Mouse (Mus musculus): ENCODE results near the gene Cdk18. TPM values are rescaled to one million over a fixed set of nuclear protein-coding genes. Genes with fewer than 3 reads are reported as not detected.

The Cdk18 gene
- polyA plus RNA-seq, 1 experiment: 24.6 TPM

DNA sequence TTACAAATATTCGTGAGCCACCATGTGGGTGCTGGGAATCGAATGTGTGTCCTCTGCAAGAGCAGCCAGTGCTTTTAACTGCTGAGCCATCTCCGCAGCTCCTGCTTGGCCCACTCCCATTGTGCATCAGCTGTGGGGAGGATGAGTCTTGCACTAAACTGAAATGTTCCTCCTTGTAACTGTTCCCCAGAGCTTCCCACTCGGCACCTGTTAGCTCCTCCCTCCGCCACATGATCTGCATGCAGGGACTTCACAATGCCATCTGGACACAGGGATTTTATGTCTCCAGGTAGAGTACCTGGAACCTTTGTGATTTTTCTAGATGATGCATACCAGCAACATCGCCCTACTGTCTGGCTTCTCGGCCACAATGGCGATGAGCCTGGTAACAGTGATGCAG lies 70.0 kb downstream of the Cdk18 start:
- Histone ChIP-seq H3K27me3 (ENCODE audit: control insufficient read depth, insufficient read depth, low read length, poor library complexity, severe bottlenecking) (no peaks in the 10 kb centered on the region), H3K9me3 (replicated peaks; ENCODE audit: control insufficient read depth, insufficient read depth, low read length, poor library complexity, severe bottlenecking) (no peaks in the 10 kb centered on the region)

DNA sequence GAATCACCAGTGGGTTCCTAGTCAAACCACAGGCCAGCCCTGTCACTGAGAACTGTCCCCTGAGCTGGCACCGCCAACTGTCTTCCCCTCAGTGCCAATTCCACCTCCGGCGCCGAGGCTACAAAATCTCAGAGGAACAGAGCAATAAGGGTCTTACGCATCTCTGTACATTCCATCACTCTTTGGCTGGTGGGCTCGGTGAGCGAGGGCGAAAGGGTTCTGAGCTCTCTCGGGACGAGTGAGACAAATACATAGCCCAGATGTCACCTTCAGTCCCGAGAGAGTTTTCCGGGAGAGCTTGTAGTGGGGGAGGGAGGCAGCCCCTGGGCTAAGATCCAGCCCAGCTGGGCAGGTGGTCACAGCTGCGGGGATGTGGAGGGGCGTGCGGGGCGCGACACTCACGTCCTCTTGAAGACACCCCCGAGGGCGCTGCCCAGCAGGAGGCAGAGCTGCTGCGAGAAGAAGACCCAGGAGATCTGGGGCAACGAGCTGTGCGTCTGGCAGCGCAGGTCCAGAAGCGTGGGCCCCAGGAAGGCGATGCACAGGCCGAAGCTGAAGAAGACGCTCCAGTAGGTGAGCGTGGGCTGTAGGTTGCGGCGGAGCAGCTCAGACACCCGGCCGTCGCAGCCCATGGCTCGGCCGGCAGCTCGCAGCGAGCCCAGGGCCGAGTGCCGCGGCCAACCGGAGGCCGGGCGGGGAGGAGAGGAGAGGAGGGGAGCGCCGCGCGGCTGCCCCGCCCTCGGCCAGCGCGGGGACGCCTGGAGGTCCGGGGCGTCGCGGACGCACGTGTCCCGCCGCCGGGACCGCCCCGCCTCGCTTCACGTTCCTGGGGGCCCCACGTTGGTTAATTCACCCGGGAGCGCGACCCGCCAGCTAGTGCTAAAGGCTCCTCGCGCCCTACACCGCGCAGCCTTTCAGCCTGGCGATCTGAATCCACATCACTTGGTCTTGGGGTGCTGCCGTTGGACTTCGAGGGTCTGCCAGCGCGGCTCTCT lies 71.9 kb downstream of the Cdk18 start, which contains the start of gene Mfsd4a:
Mfsd4a (minus strand) TSS at position 802 of the 995 bp plus-strand sequence.
- H3K27ac ChIP-seq (ENCODE audit: insufficient read depth, low read length): no peak within 1 kb of the TSS

More for the DNA sequence above, 70.0 kb downstream of the Cdk18 start:
- H3K27ac ChIP-seq (ENCODE audit: insufficient read depth, low read length): no peak overlapping the region
- H3K4me3 ChIP-seq (ENCODE audit: low read depth, low read length): no peak overlapping the region
- TF ChIP-seq CTCF (IDR thresholded peaks at IDR 0.05; ENCODE audit: low read depth, low read length): no peak
- TF ChIP-seq POLR2A (IDR thresholded peaks at IDR 0.05; ENCODE audit: insufficient read depth, low read length): no peak
- TF ChIP-seq EP300 (IDR thresholded peaks at IDR 0.05; ENCODE audit: insufficient read depth, low read depth, low read length): no peak
- H3K9ac ChIP-seq (ENCODE audit: low read depth, poor library complexity, severe bottlenecking): no peak overlapping the region
- H3K36me3 ChIP-seq (ENCODE audit: control insufficient read depth, insufficient read depth, low read length, poor library complexity, severe bottlenecking): no peaks in the 10 kb centered on the region
- H3K4me1 ChIP-seq (ENCODE audit: control insufficient read depth, insufficient read depth, low read length): no peaks in the 10 kb centered on the region

DNA sequence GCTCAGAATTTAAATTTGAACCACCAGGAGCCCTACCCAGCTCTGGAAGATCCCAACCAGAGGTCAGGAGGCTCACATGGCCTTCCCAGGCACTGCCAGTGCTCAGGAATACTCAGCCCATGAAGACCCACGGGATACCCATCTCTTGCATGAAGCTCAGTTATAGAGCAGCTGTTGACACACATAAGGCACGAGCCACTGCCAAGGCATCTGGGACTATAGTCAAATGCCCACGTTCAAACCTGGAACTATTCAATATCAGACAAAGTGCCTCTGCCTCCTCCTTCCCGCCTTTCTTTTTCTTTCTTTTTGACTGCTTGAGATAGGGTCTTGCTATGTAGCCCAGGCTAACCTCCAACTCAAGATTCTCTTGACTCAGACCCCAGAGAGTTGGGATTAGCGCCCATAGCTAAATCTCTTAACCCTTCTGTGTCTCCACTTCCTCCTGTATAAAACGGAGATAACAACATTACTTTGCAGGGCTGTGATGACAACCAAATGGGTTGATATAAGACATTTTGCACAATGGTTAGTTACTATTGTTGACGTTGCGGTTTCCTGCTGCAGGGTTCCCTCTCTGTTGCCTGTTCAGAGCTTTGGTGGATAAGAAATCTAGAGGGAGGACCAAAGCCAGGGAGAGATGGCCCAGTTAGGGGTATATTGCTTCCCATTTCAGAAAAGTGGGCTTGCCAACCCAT lies 73.9 kb downstream of the Cdk18 start:
- TF ChIP-seq EP300 (IDR thresholded peaks at IDR 0.05; ENCODE audit: insufficient read depth, low read depth, low read length): no peak
- TF ChIP-seq CTCF (IDR thresholded peaks at IDR 0.05; ENCODE audit: low read depth, low read length): no peak
- no peak for TF ChIP-seq POLR2A (IDR thresholded peaks at IDR 0.05; ENCODE audit: insufficient read depth, low read length)
- H3K4me3 ChIP-seq (ENCODE audit: low read depth, low read length): no peak overlapping the region
- H3K27me3 ChIP-seq (ENCODE audit: control insufficient read depth, insufficient read depth, low read length, poor library complexity, severe bottlenecking): no peaks in the 10 kb centered on the region
- no peak overlapping the region for H3K9ac ChIP-seq (ENCODE audit: low read depth, poor library complexity, severe bottlenecking)
- H3K4me1 ChIP-seq (ENCODE audit: control insufficient read depth, insufficient read depth, low read length): no peaks in the 10 kb centered on the region
- H3K9me3 ChIP-seq (replicated peaks; ENCODE audit: control insufficient read depth, insufficient read depth, low read length, poor library complexity, severe bottlenecking): no peaks in the 10 kb centered on the region
- no peaks in the 10 kb centered on the region for H3K36me3 ChIP-seq (ENCODE audit: control insufficient read depth, insufficient read depth, low read length, poor library complexity, severe bottlenecking)
- H3K27ac ChIP-seq (ENCODE audit: insufficient read depth, low read length): no peak overlapping the region

More for the DNA sequence above, 71.9 kb downstream of the Cdk18 start, which contains the start of gene Mfsd4a:
- Histone ChIP-seq H3K9ac (ENCODE audit: low read depth, poor library complexity, severe bottlenecking) (peak within 1 kb of the TSS; percentile 53), H3K4me1 (ENCODE audit: control insufficient read depth, insufficient read depth, low read length) (no peaks in the 10 kb centered on the region), H3K36me3 (ENCODE audit: control insufficient read depth, insufficient read depth, low read length, poor library complexity, severe bottlenecking) (no peaks in the 10 kb centered on the region), H3K27me3 (ENCODE audit: control insufficient read depth, insufficient read depth, low read length, poor library complexity, severe bottlenecking) (no peaks in the 10 kb centered on the region), H3K4me3 (ENCODE audit: low read depth, low read length) (peak within 1 kb of the TSS; percentile 36), H3K9me3 (replicated peaks; ENCODE audit: control insufficient read depth, insufficient read depth, low read length, poor library complexity, severe bottlenecking) (no peaks in the 10 kb centered on the region)
- TF ChIP-seq EP300 (IDR thresholded peaks at IDR 0.05; ENCODE audit: insufficient read depth, low read depth, low read length): no peak
- TF ChIP-seq POLR2A (IDR thresholded peaks at IDR 0.05; ENCODE audit: insufficient read depth, low read length): no peak
- TF ChIP-seq CTCF (IDR thresholded peaks at IDR 0.05; ENCODE audit: low read depth, low read length): no peak

DNA sequence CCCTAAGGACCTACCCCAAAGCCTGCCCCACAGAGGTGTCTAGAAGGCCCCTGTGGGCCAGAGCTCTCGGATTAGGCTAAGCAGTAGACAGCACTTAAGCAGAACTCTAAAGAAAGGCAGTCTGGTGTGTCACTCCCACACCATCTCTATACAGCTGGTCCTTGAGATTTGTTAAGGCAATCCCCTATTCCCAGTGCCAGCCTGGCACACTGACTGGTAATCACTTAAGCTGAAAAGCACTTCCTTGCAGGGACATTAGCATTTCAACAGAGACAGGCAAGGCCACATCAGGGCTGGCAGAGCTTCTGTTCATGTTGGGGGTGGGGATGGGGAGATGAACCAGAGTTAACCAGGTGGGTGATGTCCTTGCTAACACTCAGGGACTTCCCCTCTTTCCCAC lies 74.5 kb downstream of the Cdk18 start:
- TF ChIP-seq POLR2A (IDR thresholded peaks at IDR 0.05; ENCODE audit: insufficient read depth, low read length) (no peak), CTCF (IDR thresholded peaks at IDR 0.05; ENCODE audit: low read depth, low read length) (no peak), EP300 (IDR thresholded peaks at IDR 0.05; ENCODE audit: insufficient read depth, low read depth, low read length) (no peak)
- H3K9me3 ChIP-seq (replicated peaks; ENCODE audit: control insufficient read depth, insufficient read depth, low read length, poor library complexity, severe bottlenecking): no peaks in the 10 kb centered on the region
- H3K27ac ChIP-seq (ENCODE audit: insufficient read depth, low read length): no peak overlapping the region
- no peak overlapping the region for H3K4me3 ChIP-seq (ENCODE audit: low read depth, low read length)
- H3K4me1 ChIP-seq (ENCODE audit: control insufficient read depth, insufficient read depth, low read length): no peaks in the 10 kb centered on the region
- H3K9ac ChIP-seq (ENCODE audit: low read depth, poor library complexity, severe bottlenecking): no peak overlapping the region
- H3K27me3 ChIP-seq (ENCODE audit: control insufficient read depth, insufficient read depth, low read length, poor library complexity, severe bottlenecking): no peaks in the 10 kb centered on the region
- H3K36me3 ChIP-seq (ENCODE audit: control insufficient read depth, insufficient read depth, low read length, poor library complexity, severe bottlenecking): no peaks in the 10 kb centered on the region

DNA sequence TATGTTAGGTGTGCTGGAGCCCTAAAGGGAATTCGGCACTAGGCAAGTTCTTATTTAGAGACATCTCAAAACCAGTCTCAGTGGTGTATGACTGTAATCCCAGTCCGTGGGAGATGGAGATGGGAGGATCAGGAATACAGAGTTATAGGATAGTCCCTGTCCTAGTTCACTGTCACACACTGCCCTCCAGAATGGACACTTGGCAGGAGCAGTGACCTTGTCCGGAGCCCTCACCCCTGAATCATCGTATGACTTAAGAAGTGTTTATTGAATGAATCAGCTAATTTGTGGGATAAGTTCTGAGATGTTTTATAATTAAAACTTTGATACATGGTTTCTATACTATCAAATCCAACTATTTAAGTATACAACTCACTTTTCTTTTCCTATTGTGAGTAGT lies 76.4 kb downstream of the Cdk18 start:
- Histone ChIP-seq H3K36me3 (ENCODE audit: control insufficient read depth, insufficient read depth, low read length, poor library complexity, severe bottlenecking) (no peaks in the 10 kb centered on the region), H3K4me1 (ENCODE audit: control insufficient read depth, insufficient read depth, low read length) (no peaks in the 10 kb centered on the region), H3K9ac (ENCODE audit: low read depth, poor library complexity, severe bottlenecking) (no peak overlapping the region), H3K4me3 (ENCODE audit: low read depth, low read length) (no peak overlapping the region), H3K9me3 (replicated peaks; ENCODE audit: control insufficient read depth, insufficient read depth, low read length, poor library complexity, severe bottlenecking) (no peaks in the 10 kb centered on the region), H3K27me3 (ENCODE audit: control insufficient read depth, insufficient read depth, low read length, poor library complexity, severe bottlenecking) (no peaks in the 10 kb centered on the region), H3K27ac (ENCODE audit: insufficient read depth, low read length) (no peak overlapping the region)
- no peak for TF ChIP-seq EP300 (IDR thresholded peaks at IDR 0.05; ENCODE audit: insufficient read depth, low read depth, low read length)
- TF ChIP-seq POLR2A (IDR thresholded peaks at IDR 0.05; ENCODE audit: insufficient read depth, low read length): no peak
- TF ChIP-seq CTCF (IDR thresholded peaks at IDR 0.05; ENCODE audit: low read depth, low read length): no peak

Other genes starting within 250 kb of the Cdk18 start
- 298 and 328 TPM in 2 replicates for gene Nucks1, start 229.2 kb downstream of the Cdk18 start, polyA plus RNA-seq (2011; ENCODE audit: insufficient read depth, insufficient read length, low read depth, missing spikeins)
- gene Slc45a3, start 176.7 kb downstream of the Cdk18 start, polyA plus RNA-seq (2011; ENCODE audit: insufficient read depth, insufficient read length, low read depth, missing spikeins): 3.3 and 3.9 TPM in 2 replicates
- gene Elk4, start 132.1 kb downstream of the Cdk18 start, polyA plus RNA-seq (2011; ENCODE audit: insufficient read depth, insufficient read length, low read depth, missing spikeins): 33.7 and 46.6 TPM in 2 replicates
- 0.44 TPM in 1 of 2 replicates, not detected in the other for gene Mfsd4a, start 71.6 kb downstream of the Cdk18 start, polyA plus RNA-seq (2011; ENCODE audit: insufficient read depth, insufficient read length, low read depth, missing spikeins)
- 16.8 and 20.0 TPM in 2 replicates for gene Lemd1, start 51.7 kb upstream of the Cdk18 start, polyA plus RNA-seq (2011; ENCODE audit: insufficient read depth, insufficient read length, low read depth, missing spikeins)
- gene AC124108.1, start 51.8 kb upstream of the Cdk18 start, polyA plus RNA-seq (2011; ENCODE audit: insufficient read depth, insufficient read length, low read depth, missing spikeins): 7.6 and 7.7 TPM in 2 replicates
- gene Gm10188, start 90.1 kb upstream of the Cdk18 start, polyA plus RNA-seq (2011; ENCODE audit: insufficient read depth, insufficient read length, low read depth, missing spikeins): not detected in 2 replicates
- 0.60 and 0.72 TPM in 2 replicates for gene Klhdc8a, start 158.9 kb upstream of the Cdk18 start, polyA plus RNA-seq (2011; ENCODE audit: insufficient read depth, insufficient read length, low read depth, missing spikeins)
- 20.0 and 21.7 TPM in 2 replicates for gene Nuak2, start 176.4 kb upstream of the Cdk18 start, polyA plus RNA-seq (2011; ENCODE audit: insufficient read depth, insufficient read length, low read depth, missing spikeins)

All from ES-Bruce4 (cell line).